Mouse (Mus musculus): ENCODE results near the gene Fcgr3. TPM values are rescaled to one million over a fixed set of nuclear protein-coding genes. Genes with fewer than 3 reads are reported as not detected.
A peak's percentile ranks its signal among the peaks of the same experiment; 100 is the strongest.
"Not testable (repeated sequence)": the region's sequence is repeated elsewhere in the genome, so short reads cannot be mapped to it uniquely, and the experiment has no call there.

The Fcgr3 gene
- polyA plus RNA-seq, 1 experiment: 20.6 TPM

DNA sequence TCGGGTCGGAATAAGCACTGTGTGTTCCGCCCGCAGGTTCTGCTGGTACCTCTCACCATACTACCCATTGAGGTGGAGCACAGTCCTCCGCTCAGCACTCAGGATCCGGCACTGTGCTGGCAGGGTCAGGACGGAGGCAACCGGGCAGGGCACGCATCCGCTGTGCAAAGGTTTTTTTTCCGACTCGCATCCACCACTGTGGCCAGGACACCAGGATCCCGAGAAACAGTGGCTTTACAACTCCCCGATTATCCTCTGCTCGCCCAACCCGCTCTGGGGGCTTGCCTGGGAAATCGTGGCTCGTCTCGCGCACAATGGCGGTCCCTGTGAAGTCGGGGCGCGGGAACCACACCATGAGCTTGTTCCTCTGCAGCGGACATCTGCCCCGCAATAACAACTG lies 21.0 kb upstream of the Fcgr3 start:
- peaks cover 4% of the 10 kb centered on the region; the same call in 1 of the 2 replicates for H3K4me1 ChIP-seq (ENCODE audit: control insufficient read depth, insufficient read depth, insufficient read length)
- DNase-seq (ENCODE audit: low read depth in 1 of 2, low spot score in 2 of 2): no peak
- no peak overlapping the region for H3K27ac ChIP-seq (ENCODE audit: insufficient read depth, low read length)
- H3K4me3 ChIP-seq (ENCODE audit: extremely low read depth, insufficient read depth, insufficient read length): 0 out of 2 replicates have a peak overlapping the region, but pooled peaks have one; percentile 7
- H3K27me3 ChIP-seq (ENCODE audit: control insufficient read depth, insufficient read depth, low read length): peaks cover 3% of the 10 kb centered on the region
- WGBS: 3% methylated on average over 26 of the region's 26 CpGs
- TF ChIP-seq POLR2A (IDR thresholded peaks at IDR 0.05; ENCODE audit: low read depth, low read length): no peak
- TF ChIP-seq CTCF (IDR thresholded peaks at IDR 0.05; ENCODE audit: extremely low read depth, insufficient read depth, insufficient read length, insufficient replicate concordance): no peak
- H3K36me3 ChIP-seq (ENCODE audit: control insufficient read depth, insufficient read depth, low read length): no peaks in the 10 kb centered on the region

GRCm38 (mm10) chr1:171081512-171082231 lies 16.9 kb upstream of the Fcgr3 start:
- H3K27ac ChIP-seq (ENCODE audit: insufficient read depth, low read length); H3K4me3 ChIP-seq (ENCODE audit: extremely low read depth, insufficient read depth, insufficient read length); DNase-seq (ENCODE audit: low read depth in 1 of 2, low spot score in 2 of 2); H3K27me3 ChIP-seq (ENCODE audit: control insufficient read depth, insufficient read depth, low read length); H3K4me1 ChIP-seq (ENCODE audit: control insufficient read depth, insufficient read depth, insufficient read length); H3K36me3 ChIP-seq (ENCODE audit: control insufficient read depth, insufficient read depth, low read length): not testable (repeated sequence)
- 31% methylated on average over 14 of the region's 17 CpGs for WGBS

DNA sequence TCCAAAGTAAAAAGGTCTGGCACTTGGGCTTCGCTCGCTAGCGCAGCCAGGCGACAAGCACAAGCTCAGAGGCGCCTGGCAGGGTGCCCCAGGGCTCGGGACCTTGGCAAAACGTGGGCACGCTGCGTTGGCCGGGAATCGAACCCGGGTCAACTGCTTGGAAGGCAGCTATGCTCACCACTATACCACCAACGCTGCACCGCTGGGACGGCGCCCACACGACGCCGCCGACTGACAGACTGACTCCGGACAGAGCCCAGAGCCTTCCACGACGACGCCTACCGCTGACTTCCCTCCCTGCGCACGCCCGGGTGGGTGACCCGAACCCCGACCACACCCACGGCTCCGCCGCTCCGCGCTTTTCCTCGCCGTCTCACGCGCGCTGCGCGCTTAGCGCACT lies 15.1 kb upstream of the Fcgr3 start:
- not testable (repeated sequence) for H3K36me3 ChIP-seq (ENCODE audit: control insufficient read depth, insufficient read depth, low read length); H3K27ac ChIP-seq (ENCODE audit: insufficient read depth, low read length); H3K4me3 ChIP-seq (ENCODE audit: extremely low read depth, insufficient read depth, insufficient read length); H3K27me3 ChIP-seq (ENCODE audit: control insufficient read depth, insufficient read depth, low read length); DNase-seq (ENCODE audit: low read depth in 1 of 2, low spot score in 2 of 2); H3K4me1 ChIP-seq (ENCODE audit: control insufficient read depth, insufficient read depth, insufficient read length)
- WGBS: no CpG with 5 or more reads among the region's 43 CpGs

- WGBS: 0% methylated on average over 1 of the region's 35 CpGs
- DNase-seq (ENCODE audit: low read depth in 1 of 2, low spot score in 2 of 2); H3K27ac ChIP-seq (ENCODE audit: insufficient read depth, low read length); H3K4me3 ChIP-seq (ENCODE audit: extremely low read depth, insufficient read depth, insufficient read length); H3K4me1 ChIP-seq (ENCODE audit: control insufficient read depth, insufficient read depth, insufficient read length); H3K27me3 ChIP-seq (ENCODE audit: control insufficient read depth, insufficient read depth, low read length); H3K36me3 ChIP-seq (ENCODE audit: control insufficient read depth, insufficient read depth, low read length): not testable (repeated sequence)
These were observed 14.6 kb upstream of the Fcgr3 start for GRCm38 (mm10) chr1:171079345-171079744.

DNA sequence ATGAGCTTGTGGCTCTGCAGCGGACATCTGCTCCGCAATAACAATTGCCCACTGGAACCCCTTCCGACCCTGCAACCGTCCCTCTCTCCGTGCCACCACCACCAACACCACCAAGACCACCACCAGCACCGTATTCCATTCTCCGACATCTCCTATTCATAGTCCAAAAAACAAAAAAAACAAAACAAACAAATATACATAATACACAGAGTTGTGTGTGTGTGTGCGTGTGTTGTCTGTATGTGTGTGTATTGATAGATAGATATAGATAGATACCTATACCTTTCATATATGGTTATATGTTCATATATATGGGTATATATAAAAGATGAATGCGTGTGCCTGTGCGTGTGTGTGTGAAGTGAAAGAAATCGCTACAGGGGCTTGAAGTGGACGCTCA lies 13.7 kb upstream of the Fcgr3 start:
- H3K27me3 ChIP-seq (ENCODE audit: control insufficient read depth, insufficient read depth, low read length); DNase-seq (ENCODE audit: low read depth in 1 of 2, low spot score in 2 of 2); H3K4me1 ChIP-seq (ENCODE audit: control insufficient read depth, insufficient read depth, insufficient read length); H3K36me3 ChIP-seq (ENCODE audit: control insufficient read depth, insufficient read depth, low read length); H3K4me3 ChIP-seq (ENCODE audit: extremely low read depth, insufficient read depth, insufficient read length); H3K27ac ChIP-seq (ENCODE audit: insufficient read depth, low read length): not testable (repeated sequence)
- WGBS: 22% methylated on average over 12 of the region's 12 CpGs

DNA sequence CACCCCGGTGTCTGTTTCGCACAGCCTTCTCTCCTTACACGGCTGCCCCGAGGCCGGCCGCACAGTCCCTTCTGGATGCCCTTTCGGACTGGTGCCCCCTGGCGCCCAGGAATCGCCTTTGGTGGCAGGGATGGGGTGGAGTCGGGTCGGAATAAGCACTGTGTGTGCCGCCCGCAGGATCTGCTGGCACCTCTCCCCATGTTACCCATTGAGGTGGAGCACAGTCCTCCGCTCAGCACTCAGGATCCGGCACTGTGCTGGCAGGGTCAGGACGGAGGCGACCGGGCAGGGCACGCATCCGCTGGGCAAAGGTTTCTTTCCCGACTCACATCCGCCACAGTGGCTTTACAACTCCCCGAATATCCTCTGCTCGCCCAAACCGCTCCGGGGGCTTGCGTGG lies 13.2 kb upstream of the Fcgr3 start:
- H3K27ac ChIP-seq (ENCODE audit: insufficient read depth, low read length); H3K27me3 ChIP-seq (ENCODE audit: control insufficient read depth, insufficient read depth, low read length): not testable (repeated sequence)

GRCm38 (mm10) chr1:171077192-171077591 lies 12.5 kb upstream of the Fcgr3 start:
- H3K27ac ChIP-seq (ENCODE audit: insufficient read depth, low read length); DNase-seq (ENCODE audit: low read depth in 1 of 2, low spot score in 2 of 2); H3K4me3 ChIP-seq (ENCODE audit: extremely low read depth, insufficient read depth, insufficient read length); H3K4me1 ChIP-seq (ENCODE audit: control insufficient read depth, insufficient read depth, insufficient read length); H3K36me3 ChIP-seq (ENCODE audit: control insufficient read depth, insufficient read depth, low read length); H3K27me3 ChIP-seq (ENCODE audit: control insufficient read depth, insufficient read depth, low read length): not testable (repeated sequence)
- 42% methylated on average over 5 of the region's 5 CpGs for WGBS

More for the DNA sequence above, 13.2 kb upstream of the Fcgr3 start:
- DNase-seq (ENCODE audit: low read depth in 1 of 2, low spot score in 2 of 2); H3K36me3 ChIP-seq (ENCODE audit: control insufficient read depth, insufficient read depth, low read length); H3K4me1 ChIP-seq (ENCODE audit: control insufficient read depth, insufficient read depth, insufficient read length); H3K4me3 ChIP-seq (ENCODE audit: extremely low read depth, insufficient read depth, insufficient read length): not testable (repeated sequence)
- 2% methylated on average over 19 of the region's 27 CpGs for WGBS

GRCm38 (mm10) chr1:171076176-171076575 lies 11.4 kb upstream of the Fcgr3 start:
- not testable (repeated sequence) for H3K27me3 ChIP-seq (ENCODE audit: control insufficient read depth, insufficient read depth, low read length); DNase-seq (ENCODE audit: low read depth in 1 of 2, low spot score in 2 of 2); H3K27ac ChIP-seq (ENCODE audit: insufficient read depth, low read length); H3K4me3 ChIP-seq (ENCODE audit: extremely low read depth, insufficient read depth, insufficient read length); H3K4me1 ChIP-seq (ENCODE audit: control insufficient read depth, insufficient read depth, insufficient read length); H3K36me3 ChIP-seq (ENCODE audit: control insufficient read depth, insufficient read depth, low read length)
- 89% methylated on average over 5 of the region's 5 CpGs for WGBS

DNA sequence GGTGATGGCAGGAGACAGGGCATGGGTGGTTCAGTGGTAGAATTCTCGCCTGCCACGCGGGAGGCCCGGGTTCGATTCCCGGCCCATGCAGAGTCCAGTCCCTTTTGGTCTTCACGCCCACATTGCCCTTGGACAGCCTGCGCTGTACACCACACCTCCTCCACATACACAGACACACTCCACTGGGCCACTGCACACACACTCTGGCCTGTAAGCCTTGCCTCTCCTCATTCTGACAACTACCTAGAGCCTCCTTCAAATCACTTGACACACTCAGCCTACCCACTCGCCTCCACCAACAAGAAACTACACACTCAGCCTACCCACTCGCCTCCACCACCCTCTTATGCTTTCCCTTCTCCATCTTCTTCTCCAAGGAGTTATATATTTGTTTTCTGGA lies 9.5 kb upstream of the Fcgr3 start:
- H3K4me3 ChIP-seq (ENCODE audit: extremely low read depth, insufficient read depth, insufficient read length); H3K36me3 ChIP-seq (ENCODE audit: control insufficient read depth, insufficient read depth, low read length); DNase-seq (ENCODE audit: low read depth in 1 of 2, low spot score in 2 of 2); H3K27ac ChIP-seq (ENCODE audit: insufficient read depth, low read length); H3K4me1 ChIP-seq (ENCODE audit: control insufficient read depth, insufficient read depth, insufficient read length); H3K27me3 ChIP-seq (ENCODE audit: control insufficient read depth, insufficient read depth, low read length): not testable (repeated sequence)
- 36% methylated on average over 6 of the region's 10 CpGs for WGBS

- H3K27me3 ChIP-seq (ENCODE audit: control insufficient read depth, insufficient read depth, low read length); H3K4me1 ChIP-seq (ENCODE audit: control insufficient read depth, insufficient read depth, insufficient read length); H3K36me3 ChIP-seq (ENCODE audit: control insufficient read depth, insufficient read depth, low read length); H3K4me3 ChIP-seq (ENCODE audit: extremely low read depth, insufficient read depth, insufficient read length); H3K27ac ChIP-seq (ENCODE audit: insufficient read depth, low read length); DNase-seq (ENCODE audit: low read depth in 1 of 2, low spot score in 2 of 2): not testable (repeated sequence)
- WGBS: no CpG with 5 or more reads among the region's 45 CpGs
These were observed 7.5 kb upstream of the Fcgr3 start for GRCm38 (mm10) chr1:171072217-171072616.

DNA sequence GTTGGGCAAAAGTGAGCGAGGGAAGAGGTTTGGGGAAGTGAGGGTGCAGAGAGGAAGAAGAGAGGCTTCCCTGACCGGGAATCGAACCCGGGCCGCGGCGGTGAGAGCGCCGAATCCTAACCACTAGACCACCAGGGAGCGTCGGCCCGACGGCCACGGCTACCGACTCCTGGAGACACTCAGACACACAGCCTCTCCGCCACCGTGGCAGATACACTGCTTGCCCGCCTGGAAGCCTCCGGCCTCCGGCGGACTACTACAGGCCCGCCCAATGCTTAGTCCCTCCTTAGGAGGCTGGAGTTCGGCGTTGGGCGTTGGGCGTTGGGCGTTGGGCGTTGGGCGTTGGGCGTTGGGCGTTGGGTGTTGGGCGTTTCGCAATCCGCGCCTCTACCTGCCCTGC lies 7.0 kb upstream of the Fcgr3 start:
- not testable (repeated sequence) for H3K27me3 ChIP-seq (ENCODE audit: control insufficient read depth, insufficient read depth, low read length); H3K27ac ChIP-seq (ENCODE audit: insufficient read depth, low read length)
- WGBS: no CpG with 5 or more reads among the region's 35 CpGs

More for the DNA sequence above, 7.0 kb upstream of the Fcgr3 start:
- H3K36me3 ChIP-seq (ENCODE audit: control insufficient read depth, insufficient read depth, low read length); DNase-seq (ENCODE audit: low read depth in 1 of 2, low spot score in 2 of 2); H3K4me3 ChIP-seq (ENCODE audit: extremely low read depth, insufficient read depth, insufficient read length); H3K4me1 ChIP-seq (ENCODE audit: control insufficient read depth, insufficient read depth, insufficient read length): not testable (repeated sequence)
